Mouse (Mus musculus) lung, postnatal 14 days (tissue): ENCODE results near the gene Tas2r103.

Experiments used
- DNase-seq: peaks from one replicate; pipeline ENCODE4 v3.0.0; 2021

The Tas2r103 gene

GRCm38 (mm10) chr6:133037001-133037400 lies at the start of gene Tas2r103:
Gene Tas2r103 (minus strand): TSS chr6:133037101.
- no peak for DNase-seq

- DNase-seq, result no peak
Measured at GRCm38 (mm10) chr6:133055716-133056115, 18.8 kb upstream of the Tas2r103 start, which contains the start of gene Tas2r140. Gene Tas2r140 (minus strand): TSS chr6:133055816.
